Mouse (Mus musculus) forebrain, embryonic 13.5 days (tissue): Measurements from ENCODE around the gene Mcur1. TPM values are rescaled to one million over a fixed set of nuclear protein-coding genes. Genes with fewer than 3 reads are reported as not detected.
A peak's percentile ranks its signal among the peaks of the same experiment; 100 is the strongest.

Experiments used
- ATAC-seq: fragments of 200-750 bp; cut with Nextera tagmentation; 2 replicates; pipeline ENCODE4 v1.8.0; 2017
- H3K27ac ChIP-seq: fragments of 300-500 bp; sonication (generic); 2 replicates; pipeline ENCODE4 v1.5.1; 2015; ENCODE audit warnings: inconsistent platforms, mild to moderate bottlenecking, moderate library complexity
- H3K27me3 ChIP-seq: fragments of 300-500 bp; sonication (generic); 2 replicates; pipeline ENCODE4 v1.6.1; 2015; ENCODE audit warnings: mild to moderate bottlenecking, inconsistent platforms
- H3K36me3 ChIP-seq: fragments of 300-500 bp; sonication (generic); 2 replicates; pipeline ENCODE4 v1.6.1; 2015; ENCODE audit warnings: mild to moderate bottlenecking, inconsistent platforms; ENCODE audit not compliant: poor library complexity, severe bottlenecking
- H3K4me1 ChIP-seq: fragments of 300-500 bp; sonication (generic); 2 replicates; pipeline ENCODE4 v1.6.1; 2015; ENCODE audit warnings: inconsistent platforms
- H3K4me2 ChIP-seq: fragments of 300-500 bp; sonication (generic); 2 replicates; pipeline ENCODE4 v1.6.1; 2015; ENCODE audit warnings: inconsistent platforms, mild to moderate bottlenecking, moderate library complexity
- H3K4me3 ChIP-seq: fragments of 300-500 bp; sonication (generic); 2 replicates; pipeline ENCODE4 v1.5.1; 2015; ENCODE audit warnings: mild to moderate bottlenecking, inconsistent platforms
- H3K9ac ChIP-seq: fragments of 300-500 bp; sonication (generic); 2 replicates; pipeline ENCODE4 v1.6.1; 2015; ENCODE audit warnings: mild to moderate bottlenecking, inconsistent platforms
- H3K9me3 ChIP-seq: fragments of 300-500 bp; sonication (generic); replicated peaks from 2 replicates; pipeline ENCODE4 v1.6.1; 2016; ENCODE audit warnings: inconsistent platforms
- WGBS: fragments of 180-500 bp; shearing (Covaris S2); methylation state at CpG from one replicate; pipeline ENCODE4 v1.1.7; 2015; 5-methylcytosine and 5-hydroxymethylcytosine counted together
- polyA plus RNA-seq: library from polyadenylated mRNA; unstranded; fragments of >200 nt; fragmentation: Nextera tagmentation; extraction: Ambion mirVana; gene quantifications from 2 replicates; pipeline ENCODE4 v1.2.1, GENCODE M21; 2015

The Mcur1 gene
- 9.3 and 9.6 TPM in 2 replicates for polyA plus RNA-seq

DNA sequence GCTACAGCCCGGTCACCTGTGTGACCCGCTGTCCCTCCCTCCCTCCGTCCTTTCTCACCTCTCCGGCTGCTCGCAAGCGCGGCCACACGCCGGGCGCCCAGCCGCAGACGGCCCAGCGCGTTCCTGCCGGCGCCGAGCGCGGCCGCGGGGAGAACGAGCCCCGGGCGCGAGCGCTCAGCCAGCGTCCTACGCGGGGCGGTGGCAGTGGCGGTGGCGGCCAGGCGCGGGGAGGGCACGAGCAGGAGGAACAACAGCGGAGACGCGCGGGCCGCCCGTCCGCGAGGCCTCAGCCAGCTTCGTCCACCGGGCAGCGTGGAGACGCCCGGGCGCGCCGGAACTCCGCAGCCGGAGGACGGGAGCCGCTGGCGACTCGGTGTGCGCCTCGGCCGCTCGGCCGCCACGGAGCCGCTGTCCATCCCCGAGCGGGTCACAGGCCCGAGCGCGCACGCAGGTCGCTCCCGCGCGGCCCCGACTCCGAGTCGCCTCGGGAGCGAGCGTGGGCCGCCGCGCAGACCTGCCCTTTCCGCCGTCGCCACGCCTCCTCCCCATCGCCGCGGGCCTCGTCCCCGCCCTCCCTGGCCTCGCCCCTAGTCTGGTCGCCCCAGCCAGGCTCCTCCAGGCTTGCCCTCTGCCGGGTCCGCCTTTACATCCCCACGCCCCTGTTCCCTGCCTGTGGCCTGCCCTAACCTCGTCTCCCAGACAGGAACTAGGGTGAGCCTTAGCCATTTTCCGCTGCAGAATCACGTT, at the start of gene Mcur1:
Mcur1 (minus strand) TSS at position 481 of the 747 bp plus-strand sequence.
- WGBS, result 0% methylated on average over 95 of the region's 100 CpGs
- Histone ChIP-seq H3K27me3 (peaks cover 3% of the 10 kb centered on the region; the same call in 1 of the 2 replicates), H3K4me3 (peak within 1 kb of the TSS; percentile 79), H3K36me3 (no peaks in the 10 kb centered on the region), H3K9me3 (no peaks in the 10 kb centered on the region), H3K4me2 (peak within 1 kb of the TSS; percentile 95), H3K27ac (peak within 1 kb of the TSS; percentile 78), H3K9ac (peak within 1 kb of the TSS; percentile 88), H3K4me1 (peaks cover 21% of the 10 kb centered on the region)
- peak; percentile 95 for ATAC-seq

DNA sequence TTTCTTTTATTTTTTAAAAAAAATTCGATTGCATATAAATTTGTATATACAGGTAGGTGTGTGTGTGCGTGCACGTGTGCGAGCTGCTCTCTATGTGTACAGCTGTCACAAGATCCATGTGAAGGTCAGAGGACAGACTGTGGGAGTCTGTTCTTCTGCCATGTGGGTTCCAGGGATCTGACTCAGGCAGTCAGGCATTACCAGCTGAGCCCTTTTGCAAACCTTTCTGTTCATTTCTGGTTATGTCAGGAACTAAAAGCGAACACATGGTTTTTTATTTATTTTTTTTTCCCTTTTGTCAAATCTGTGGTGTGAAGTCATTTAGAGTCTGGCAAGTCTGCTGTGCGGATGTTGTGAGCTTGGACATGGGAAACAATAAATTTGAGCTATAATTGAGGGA, 48.9 kb upstream of the Mcur1 start:
- ATAC-seq, result no peak
- H3K4me1 ChIP-seq, result no peaks in the 10 kb centered on the region
- no peak overlapping the region for H3K9ac ChIP-seq
- WGBS, result 81% methylated on average over 6 of the region's 6 CpGs
- no peak overlapping the region for H3K4me2 ChIP-seq
- no peaks in the 10 kb centered on the region for H3K9me3 ChIP-seq
- no peaks in the 10 kb centered on the region for H3K36me3 ChIP-seq
- no peak overlapping the region for H3K27ac ChIP-seq
- no peak overlapping the region for H3K4me3 ChIP-seq
- H3K27me3 ChIP-seq, result no peaks in the 10 kb centered on the region

DNA sequence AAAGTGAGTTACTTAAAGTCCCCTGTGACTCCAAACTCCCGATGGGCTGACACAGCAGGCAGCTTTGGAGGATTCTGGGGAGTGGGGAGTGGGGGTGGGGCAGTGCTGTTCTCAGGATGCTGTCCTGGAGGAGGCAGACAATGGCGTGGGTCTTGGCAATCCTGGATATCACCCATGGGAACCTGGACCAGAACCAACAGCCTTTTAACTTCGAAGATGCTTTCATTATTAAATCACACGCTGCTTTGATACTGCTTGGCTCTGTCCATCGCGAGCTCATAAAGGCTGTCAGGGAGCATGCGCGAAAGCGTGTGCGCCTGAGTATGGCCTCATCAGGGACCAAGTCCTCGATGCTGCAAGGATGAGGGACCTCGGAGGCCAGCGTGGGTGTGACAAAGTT, 43.1 kb upstream of the Mcur1 start:
- H3K27ac ChIP-seq, result no peak overlapping the region
- H3K4me3 ChIP-seq, result no peak overlapping the region
- no peaks in the 10 kb centered on the region for H3K36me3 ChIP-seq
- H3K4me2 ChIP-seq, result no peak overlapping the region
- H3K27me3 ChIP-seq, result no peaks in the 10 kb centered on the region
- no peak overlapping the region for H3K9ac ChIP-seq
- ATAC-seq, result no peak
- H3K9me3 ChIP-seq, result no peaks in the 10 kb centered on the region
- no peaks in the 10 kb centered on the region for H3K4me1 ChIP-seq
- WGBS, result 66% methylated on average over 13 of the region's 13 CpGs

DNA sequence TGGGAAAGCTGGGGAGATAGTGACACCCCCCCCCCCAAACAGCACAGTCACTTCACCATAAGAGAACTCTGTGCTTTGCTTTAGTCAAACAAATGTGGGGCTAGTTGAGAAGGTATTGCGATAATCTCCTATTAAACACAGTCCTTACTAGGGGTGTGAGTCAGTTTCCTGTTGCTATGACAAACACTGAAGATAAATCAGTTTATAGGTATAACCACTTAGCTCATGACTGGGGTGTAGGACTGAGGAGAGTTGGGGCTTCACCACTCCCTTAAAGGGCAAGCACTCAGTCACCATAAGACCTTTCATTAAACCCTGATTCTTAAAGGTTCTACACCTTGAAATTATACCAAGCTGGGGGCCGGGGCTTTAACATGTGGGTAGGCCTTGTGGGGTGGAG, 42.4 kb upstream of the Mcur1 start:
- H3K4me1 ChIP-seq, result no peaks in the 10 kb centered on the region
- ATAC-seq, result no peak
- H3K27me3 ChIP-seq, result no peaks in the 10 kb centered on the region
- H3K27ac ChIP-seq, result no peak overlapping the region
- no peak overlapping the region for H3K4me2 ChIP-seq
- H3K4me3 ChIP-seq, result no peak overlapping the region
- H3K9me3 ChIP-seq, result no peaks in the 10 kb centered on the region
- 97% methylated on average over 2 of the region's 2 CpGs for WGBS
- H3K36me3 ChIP-seq, result no peaks in the 10 kb centered on the region
- H3K9ac ChIP-seq, result no peak overlapping the region

DNA sequence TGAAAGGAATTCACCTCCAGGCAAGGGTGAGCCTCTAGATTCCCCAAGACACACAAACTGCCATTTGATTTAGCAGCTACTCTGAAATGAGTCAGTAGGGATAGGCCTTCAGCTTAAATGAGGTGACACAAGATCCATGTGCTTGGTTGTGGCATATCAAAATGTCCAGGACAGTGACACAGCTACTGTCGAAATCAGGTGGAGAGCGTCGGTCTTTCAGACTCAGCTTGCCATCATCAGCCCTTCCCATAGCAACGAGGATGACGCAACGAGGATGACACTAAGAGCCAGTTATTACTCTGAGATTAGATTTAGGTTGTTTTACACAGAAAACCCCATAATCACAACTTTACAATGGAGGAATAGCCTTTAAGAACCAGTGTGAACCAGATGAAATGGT, 41.0 kb upstream of the Mcur1 start:
- H3K36me3 ChIP-seq, result no peaks in the 10 kb centered on the region
- no peak overlapping the region for H3K9ac ChIP-seq
- no peak overlapping the region for H3K4me3 ChIP-seq
- ATAC-seq, result no peak
- no peaks in the 10 kb centered on the region for H3K9me3 ChIP-seq
- H3K27ac ChIP-seq, result no peak overlapping the region
- H3K4me2 ChIP-seq, result no peak overlapping the region
- no peaks in the 10 kb centered on the region for H3K4me1 ChIP-seq
- H3K27me3 ChIP-seq, result no peaks in the 10 kb centered on the region
- WGBS, result 95% methylated on average over 6 of the region's 6 CpGs

DNA sequence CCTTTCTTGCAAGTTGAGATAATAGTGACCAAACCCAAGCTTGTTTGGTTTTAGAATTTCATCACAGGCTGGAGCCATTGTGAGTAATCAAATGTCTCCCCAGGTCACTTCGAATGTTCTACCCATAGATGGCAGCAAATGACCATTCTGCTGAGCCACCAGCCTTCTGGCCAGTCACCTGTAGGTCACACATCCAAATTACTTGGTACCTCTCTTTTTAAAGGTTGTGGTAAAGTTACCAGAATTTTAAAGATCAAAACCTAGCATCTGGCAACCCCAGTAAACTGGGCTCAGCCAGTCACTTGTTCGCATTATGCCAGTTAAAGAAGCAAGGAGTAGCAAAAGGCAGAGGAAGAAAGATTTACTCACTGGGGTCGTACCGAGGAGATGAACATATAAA, 35.9 kb upstream of the Mcur1 start:
- no peak for ATAC-seq
- Histone ChIP-seq H3K27ac (no peak overlapping the region), H3K9ac (no peak overlapping the region), H3K4me3 (no peak overlapping the region), H3K9me3 (no peaks in the 10 kb centered on the region), H3K27me3 (no peaks in the 10 kb centered on the region), H3K36me3 (no peaks in the 10 kb centered on the region), H3K4me2 (no peak overlapping the region), H3K4me1 (peaks cover 18% of the 10 kb centered on the region)
- WGBS, result 63% methylated on average over 4 of the region's 4 CpGs

DNA sequence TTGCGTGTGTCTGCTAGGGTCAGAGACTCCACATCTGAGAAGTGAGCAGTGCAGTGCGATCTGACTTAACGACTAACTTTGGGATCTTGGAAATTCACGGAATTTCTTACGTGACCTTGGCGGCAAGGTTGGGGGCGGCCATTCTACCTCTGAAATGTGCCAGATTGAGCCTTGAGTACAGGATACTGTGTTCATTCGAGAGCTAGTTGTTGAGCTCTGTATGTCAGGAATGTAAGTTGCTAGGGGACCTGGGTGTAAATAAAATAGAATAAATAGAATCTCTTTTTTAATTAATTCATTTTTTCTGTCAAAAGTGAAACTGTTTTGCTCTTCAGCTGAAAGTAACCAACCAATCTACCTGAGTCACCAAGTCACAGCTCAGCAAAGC, 32.7 kb upstream of the Mcur1 start:
- Histone ChIP-seq H3K4me2 (peak overlapping the region; percentile 40), H3K9me3 (no peaks in the 10 kb centered on the region), H3K4me3 (no peak overlapping the region), H3K36me3 (no peaks in the 10 kb centered on the region), H3K27me3 (no peaks in the 10 kb centered on the region), H3K27ac (no peak overlapping the region), H3K9ac (no peak overlapping the region), H3K4me1 (peaks cover 18% of the 10 kb centered on the region)
- 54% methylated on average over 8 of the region's 8 CpGs for WGBS
- no peak for ATAC-seq

DNA sequence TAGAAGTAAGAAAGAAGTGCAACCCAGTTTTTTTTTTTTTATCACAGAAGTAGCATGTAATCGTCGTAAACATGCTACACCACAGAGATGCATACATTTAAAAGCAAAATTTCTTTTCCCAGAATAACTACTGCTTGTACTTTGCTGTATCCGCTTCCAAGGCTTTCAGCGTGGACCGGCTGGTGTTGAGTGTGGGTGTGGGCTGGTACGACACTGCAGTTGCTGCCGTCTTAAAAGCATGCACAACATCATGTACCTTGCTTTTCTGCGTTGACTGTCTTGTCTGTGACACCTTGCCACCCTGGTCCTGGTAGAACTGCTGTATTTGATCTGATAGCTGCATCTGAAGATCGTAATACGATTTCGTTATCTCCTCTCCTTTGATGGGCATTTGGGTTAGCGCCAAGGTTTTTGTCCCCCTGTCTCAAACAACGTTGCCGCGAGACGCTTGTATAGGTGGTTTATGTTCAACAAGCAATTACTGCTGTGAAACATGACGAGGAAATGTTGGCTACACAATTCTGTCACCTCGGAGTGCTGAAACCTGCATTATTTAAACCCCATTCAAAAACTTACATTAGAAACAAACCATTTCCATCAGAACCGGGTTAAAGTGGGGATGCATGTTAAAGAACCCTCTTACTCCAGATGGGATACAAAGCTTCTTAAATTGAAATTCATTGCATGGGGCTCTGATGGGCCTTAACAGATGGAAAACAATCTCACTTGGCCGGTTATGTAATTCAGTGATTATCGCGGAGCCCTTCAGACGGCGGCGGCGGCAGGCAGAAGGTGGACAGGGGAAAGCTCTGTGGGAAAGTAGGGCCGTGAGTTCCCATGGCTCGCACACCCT, 32.1 kb upstream of the Mcur1 start:
- WGBS, result 38% methylated on average over 28 of the region's 28 CpGs
- Histone ChIP-seq H3K9me3 (no peaks in the 10 kb centered on the region), H3K36me3 (no peaks in the 10 kb centered on the region), H3K4me1 (peaks cover 18% of the 10 kb centered on the region), H3K27me3 (no peaks in the 10 kb centered on the region), H3K27ac (no peak overlapping the region), H3K4me3 (no peak overlapping the region), H3K4me2 (peak overlapping the region; percentile 40), H3K9ac (no peak overlapping the region)
- peak; percentile 77 for ATAC-seq

DNA sequence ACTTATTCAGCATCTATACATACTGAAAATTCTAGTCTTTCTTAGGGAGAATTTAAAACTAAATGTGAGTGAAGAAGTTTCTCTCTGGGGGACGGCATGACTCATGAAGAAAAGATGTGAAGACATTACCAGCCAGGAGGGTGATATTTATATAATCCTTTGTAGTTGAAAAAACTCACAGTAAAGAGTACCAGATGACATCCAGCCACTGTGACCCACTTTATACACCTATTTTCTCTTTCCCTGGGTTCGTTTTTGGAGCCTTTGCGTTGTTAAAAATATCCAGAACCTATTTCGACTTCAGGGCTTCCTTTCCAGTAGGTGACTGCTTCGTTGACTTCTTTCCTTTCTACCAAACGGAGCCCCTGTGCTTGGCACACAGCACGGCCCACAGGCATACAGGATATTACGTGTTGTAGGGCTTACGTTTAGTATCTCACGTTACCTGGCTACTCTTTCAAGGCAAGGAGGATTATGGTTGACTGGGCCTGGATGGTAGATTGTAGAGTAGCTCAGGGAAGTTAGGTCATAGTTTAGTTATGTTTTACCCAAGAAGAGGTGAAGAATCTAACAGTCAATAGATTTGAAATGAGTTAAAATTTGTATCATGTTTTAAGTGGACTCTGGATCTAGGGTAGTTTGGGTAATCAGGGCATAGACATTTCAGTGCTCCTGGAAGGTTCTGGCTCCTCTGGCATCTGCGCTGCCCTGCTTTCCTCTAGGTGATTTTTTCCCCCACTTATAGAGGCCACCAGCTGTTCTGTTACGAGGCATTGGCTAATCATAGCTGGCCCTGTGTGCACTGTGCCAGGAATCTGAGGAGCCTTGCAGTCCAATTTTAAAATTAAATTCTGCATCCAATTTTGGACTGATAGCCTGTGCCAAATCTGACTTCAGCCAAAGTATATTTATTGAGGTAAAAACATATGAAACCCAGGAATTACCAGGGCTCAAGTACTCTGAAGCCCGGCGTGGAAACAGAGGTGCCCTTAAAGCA, 28.2 kb upstream of the Mcur1 start:
- H3K4me3 ChIP-seq, result no peak overlapping the region
- H3K27ac ChIP-seq, result no peak overlapping the region
- H3K9me3 ChIP-seq, result no peaks in the 10 kb centered on the region
- H3K4me2 ChIP-seq, result no peak overlapping the region
- H3K4me1 ChIP-seq, result peaks cover 25% of the 10 kb centered on the region
- H3K9ac ChIP-seq, result no peak overlapping the region
- WGBS, result 84% methylated on average over 14 of the region's 14 CpGs
- no peak for ATAC-seq
- H3K27me3 ChIP-seq, result no peaks in the 10 kb centered on the region
- H3K36me3 ChIP-seq, result no peaks in the 10 kb centered on the region

DNA sequence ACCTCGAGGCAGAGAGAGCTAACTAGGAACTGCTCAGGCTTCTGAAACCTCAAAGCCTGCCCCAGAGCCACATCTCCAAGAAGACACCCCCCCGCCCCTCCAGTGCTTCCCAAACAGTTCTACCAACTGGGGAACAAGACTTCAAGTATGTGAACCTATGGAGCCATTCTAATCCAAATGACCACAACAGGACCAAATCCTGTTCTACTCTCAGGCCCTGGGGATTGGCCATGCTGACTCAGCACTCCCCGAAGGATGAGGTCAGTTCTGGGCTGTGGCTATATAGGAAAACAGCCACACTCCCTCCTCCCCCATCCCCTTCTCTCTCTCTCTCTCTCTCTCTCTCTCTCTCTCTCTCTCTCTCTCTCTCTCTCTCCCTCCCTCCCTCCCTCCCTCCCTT, 27.0 kb upstream of the Mcur1 start:
- no peak for ATAC-seq
- Histone ChIP-seq H3K27ac (no peak overlapping the region), H3K36me3 (no peaks in the 10 kb centered on the region), H3K27me3 (no peaks in the 10 kb centered on the region), H3K9me3 (no peaks in the 10 kb centered on the region), H3K9ac (no peak overlapping the region), H3K4me2 (no peak overlapping the region), H3K4me1 (peaks cover 21% of the 10 kb centered on the region), H3K4me3 (no peak overlapping the region)
- 81% methylated on average over 3 of the region's 3 CpGs for WGBS

DNA sequence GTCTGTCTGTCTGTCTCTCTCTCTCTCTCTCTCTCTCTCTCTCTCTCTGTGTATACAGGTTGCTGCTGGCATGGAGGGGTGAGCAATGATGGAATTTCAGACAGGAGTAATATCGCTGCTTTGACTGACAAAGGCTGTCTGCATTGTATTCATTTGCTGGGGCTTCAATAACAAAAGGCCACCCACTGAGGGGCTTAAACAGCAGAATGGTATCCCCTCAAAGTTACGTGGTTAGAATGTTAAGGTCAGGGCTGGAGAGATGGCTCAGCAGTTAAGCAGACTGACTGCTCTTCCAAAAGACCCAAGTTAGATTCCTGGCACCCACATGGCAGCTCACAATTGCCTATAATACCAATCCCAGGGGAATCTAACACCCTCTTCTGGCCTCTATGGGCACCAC, 25.3 kb upstream of the Mcur1 start:
- Histone ChIP-seq H3K27ac (no peak overlapping the region), H3K4me1 (peaks cover 14% of the 10 kb centered on the region), H3K36me3 (no peaks in the 10 kb centered on the region), H3K4me3 (no peak overlapping the region), H3K27me3 (no peaks in the 10 kb centered on the region), H3K9me3 (no peaks in the 10 kb centered on the region), H3K9ac (no peak overlapping the region), H3K4me2 (no peak overlapping the region)
- 36% methylated on average over 2 of the region's 2 CpGs for WGBS
- no peak for ATAC-seq
